Comparison of ENCODE assay signal across 13 mouse cellular contexts in genomic region chr7:3609082-3609481, GRCm38 (mm10). TPM values are rescaled to one million over a fixed set of nuclear protein-coding genes. Genes with fewer than 3 reads are reported as not detected.
DNase-seq lines count a peak whose midpoint lies in the region; ATAC-seq lines count a peak whose summit lies in the region.
"Had no signal": no experiment of that assay in that cellular context is flagged by ENCODE, and none has a peak within 500 bp of the region (broad histone marks: within the 10 kb centered on the region; RNA-seq: fewer than 3 reads in every experiment).

No protein-coding gene starts in this region.

- no peak overlapping the region for H3K4me3 ChIP-seq in heart, embryonic 15.5 days
- no peak overlapping the region for H3K4me3 ChIP-seq in kidney, embryonic 16.5 days (ENCODE audit: low read length)
- H3K4me3 ChIP-seq: limb, embryonic 10.5 days had no signal

- no peak overlapping the region for H3K9ac ChIP-seq in heart, embryonic 15.5 days
- H3K9ac ChIP-seq in kidney, embryonic 16.5 days (replicated peaks; ENCODE audit: low read length): no peak overlapping the region

- H3K27me3 ChIP-seq in heart, embryonic 15.5 days: no peaks in the 10 kb centered on the region
- no peaks in the 10 kb centered on the region for H3K27me3 ChIP-seq in kidney, embryonic 16.5 days (ENCODE audit: insufficient read depth, low read length)
- H3K27me3 ChIP-seq: megakaryocyte, embryonic 14.5 days had no signal

- peak; percentile 30 to 73 for DNase-seq in adrenal gland, adult (ENCODE audit: inconsistent age in 2 of 2, low spot score in 1 of 2)
- DNase-seq in adrenal gland, postnatal 4 days (ENCODE audit: low spot score in 2 of 2): no peak
- DNase-seq in 416B (ENCODE audit: low read depth): peak; percentile 74
- DNase-seq in cerebellum, adult 9-11 months: no peak
- DNase-seq: cerebellum, postnatal 36 days; thymus, postnatal 4 days had no signal

- H3K36me3 ChIP-seq in heart, embryonic 15.5 days: no peaks in the 10 kb centered on the region
- H3K36me3 ChIP-seq in kidney, embryonic 16.5 days (ENCODE audit: insufficient read depth, low read length): no peaks in the 10 kb centered on the region
- H3K36me3 ChIP-seq: G1E; limb, embryonic 10.5 days had no signal

- no peak for ATAC-seq in heart, embryonic 15.5 days (replicated peaks; ENCODE audit: insufficient number of reproducible peaks, insufficient read depth, low FRiP score, low read depth)
- ATAC-seq in kidney, embryonic 16.5 days (ENCODE audit: low FRiP score, low TSS enrichment): peak; percentile 44; the same call in 1 of the 2 replicates
- no peak for ATAC-seq in megakaryocyte-erythroid progenitor cell, adult 5-6 weeks (replicated peaks; ENCODE audit: low FRiP score, low TSS enrichment, poor library complexity, severe bottlenecking)
- ATAC-seq in inflammation-experienced regulatory T-cells, adult 6 months: no peak

- H3K4me1 ChIP-seq in heart, embryonic 15.5 days (replicated peaks): 0 out of 2 replicates have a peak, but pooled peaks cover 6% of the 10 kb centered on the region
- H3K4me1 ChIP-seq in kidney, embryonic 16.5 days (ENCODE audit: insufficient read depth, low read length): no peaks in the 10 kb centered on the region
- H3K4me1 ChIP-seq: limb, embryonic 10.5 days had no signal

- no peak overlapping the region for H3K4me2 ChIP-seq in heart, embryonic 15.5 days
- no peak overlapping the region for H3K4me2 ChIP-seq in kidney, embryonic 16.5 days (replicated peaks; ENCODE audit: low read depth, low read length)

- peak overlapping the region; percentile 12; the same call in 1 of the 2 replicates for H3K27ac ChIP-seq in heart, embryonic 15.5 days
- no peak overlapping the region for H3K27ac ChIP-seq in kidney, embryonic 16.5 days (ENCODE audit: low read length)
- H3K27ac ChIP-seq: limb, embryonic 10.5 days had no signal

- WGBS in heart, embryonic 15.5 days: 43% methylated on average over 3 of the region's 3 CpGs
- WGBS in kidney, embryonic 16.5 days: 19% methylated on average over 3 of the region's 3 CpGs

- H3K9me3 ChIP-seq in heart, embryonic 15.5 days (replicated peaks): no peaks in the 10 kb centered on the region
- no peaks in the 10 kb centered on the region for H3K9me3 ChIP-seq in kidney, embryonic 16.5 days (ENCODE audit: low read length)
- H3K9me3 ChIP-seq: G1E; limb, embryonic 10.5 days had no signal

RNA-seq across cellular contexts. Expression of gene Oscar, which starts 6.9 kb away (rescaled TPM):
- under 1 TPM; 0.28 TPM for total RNA-seq in adrenal gland, postnatal 4 days (2021)
- polyA plus RNA-seq in heart, embryonic 15.5 days (2015; fragmentation: Nextera tagmentation; extraction: Ambion mirVana): 0.18 TPM in 1 of 2 replicates, not detected in the other
- polyA plus RNA-seq in kidney, embryonic 16.5 days (2015; fragmentation: Nextera tagmentation; extraction: Ambion mirVana): 0.25 and 0.36 TPM in 2 replicates
- not detected in 2 replicates for total RNA-seq in megakaryocyte-erythroid progenitor cell, adult 5-6 weeks (2014; fragmentation: Nextera tagmentation)
- total RNA-seq in megakaryocyte-erythroid progenitor cell, adult 5-6 weeks (2017): not detected in 2 replicates
- polyA plus RNA-seq in inflammation-experienced regulatory T-cells, adult 6 months (2017; shearing (Covaris generic)): not detected
- polyA plus RNA-seq: G1E; limb, embryonic 10.5 days had no signal

RNA-seq across cellular contexts. Expression of gene Ndufa3, which starts 8.1 kb away (rescaled TPM):
- total RNA-seq in adrenal gland, postnatal 4 days (2021): 100 to 1,000 TPM; 536 to 561 TPM
- 670 and 765 TPM in 2 replicates for polyA plus RNA-seq in heart, embryonic 15.5 days (2015; fragmentation: Nextera tagmentation; extraction: Ambion mirVana)
- polyA plus RNA-seq in kidney, embryonic 16.5 days (2015; fragmentation: Nextera tagmentation; extraction: Ambion mirVana): 504 and 516 TPM in 2 replicates
- 427 and 468 TPM in 2 replicates for total RNA-seq in megakaryocyte-erythroid progenitor cell, adult 5-6 weeks (2014; fragmentation: Nextera tagmentation)
- 170 and 216 TPM in 2 replicates for total RNA-seq in megakaryocyte-erythroid progenitor cell, adult 5-6 weeks (2017)
- polyA plus RNA-seq in inflammation-experienced regulatory T-cells, adult 6 months (2017; shearing (Covaris generic)): 100 to 1,000 TPM; 608 to 774 (median 726) TPM

RNA-seq across cellular contexts. Expression of gene Tfpt, which starts 20.6 kb away (rescaled TPM):
- 10 to 100 TPM; 31.8 to 35.5 TPM for total RNA-seq in adrenal gland, postnatal 4 days (2021)
- polyA plus RNA-seq in heart, embryonic 15.5 days (2015; fragmentation: Nextera tagmentation; extraction: Ambion mirVana): 14.2 and 18.6 TPM in 2 replicates
- 21.4 and 27.7 TPM in 2 replicates for polyA plus RNA-seq in kidney, embryonic 16.5 days (2015; fragmentation: Nextera tagmentation; extraction: Ambion mirVana)
- total RNA-seq in megakaryocyte-erythroid progenitor cell, adult 5-6 weeks (2014; fragmentation: Nextera tagmentation): 17.6 and 26.3 TPM in 2 replicates
- total RNA-seq in megakaryocyte-erythroid progenitor cell, adult 5-6 weeks (2017): 38.1 and 45.9 TPM in 2 replicates
- polyA plus RNA-seq in inflammation-experienced regulatory T-cells, adult 6 months (2017; shearing (Covaris generic)): 10 to 100 TPM; 11.9 to 17.0 (median 15.0) TPM

RNA-seq across cellular contexts. Expression of gene Prpf31, which starts 20.7 kb away (rescaled TPM):
- total RNA-seq in adrenal gland, postnatal 4 days (2021): 10 to 100 TPM; 54.7 to 59.0 TPM
- 50.2 and 64.3 TPM in 2 replicates for polyA plus RNA-seq in heart, embryonic 15.5 days (2015; fragmentation: Nextera tagmentation; extraction: Ambion mirVana)
- 115 and 118 TPM in 2 replicates for polyA plus RNA-seq in kidney, embryonic 16.5 days (2015; fragmentation: Nextera tagmentation; extraction: Ambion mirVana)
- total RNA-seq in megakaryocyte-erythroid progenitor cell, adult 5-6 weeks (2014; fragmentation: Nextera tagmentation): 53.7 and 61.4 TPM in 2 replicates
- 125 and 128 TPM in 2 replicates for total RNA-seq in megakaryocyte-erythroid progenitor cell, adult 5-6 weeks (2017)
- 100 to 1,000 TPM in 1 of 3 experiments, 10 to 100 TPM in 2; 82.2 to 102 (median 91.2) TPM for polyA plus RNA-seq in inflammation-experienced regulatory T-cells, adult 6 months (2017; shearing (Covaris generic))

RNA-seq across cellular contexts. Expression of gene Cnot3, which starts 36.0 kb away (rescaled TPM):
- 10 to 100 TPM; 65.7 to 68.9 TPM for total RNA-seq in adrenal gland, postnatal 4 days (2021)
- polyA plus RNA-seq in heart, embryonic 15.5 days (2015; fragmentation: Nextera tagmentation; extraction: Ambion mirVana): 26.2 and 34.7 TPM in 2 replicates
- 65.3 and 71.6 TPM in 2 replicates for polyA plus RNA-seq in kidney, embryonic 16.5 days (2015; fragmentation: Nextera tagmentation; extraction: Ambion mirVana)
- 117 and 166 TPM in 2 replicates for total RNA-seq in megakaryocyte-erythroid progenitor cell, adult 5-6 weeks (2014; fragmentation: Nextera tagmentation)
- total RNA-seq in megakaryocyte-erythroid progenitor cell, adult 5-6 weeks (2017): 21.2 and 47.8 TPM in 2 replicates
- polyA plus RNA-seq in inflammation-experienced regulatory T-cells, adult 6 months (2017; shearing (Covaris generic)): 10 to 100 TPM; 30.0 to 47.0 (median 45.2) TPM

Comparison
In these comparisons a context has a peak if more than half of its experiments do, and no peak if none do; other contexts are left out.
1. DNase-seq: peak in adrenal gland, adult (2 of 2) and 416B (single experiment); none in adrenal gland, postnatal 4 days (0 of 2) and cerebellum, adult 9-11 months (single experiment).